Mouse (Mus musculus) myocyte (in vitro differentiated cells): Measurements from ENCODE around the gene Dek.

Source experiments
- CEBPB ChIP-seq: IDR thresholded peaks from 2 replicates; pipeline ENCODE4 v1.6.1; 2011; ENCODE audit warnings: mild to moderate bottlenecking, moderate library complexity; ENCODE audit not compliant: poor library complexity, insufficient read depth, severe bottlenecking
- E2F4 ChIP-seq: IDR thresholded peaks from one replicate; pipeline ENCODE4 v1.6.1; 2011; ENCODE audit warnings: mild to moderate bottlenecking, control low read depth, moderate library complexity; ENCODE audit not compliant: insufficient read depth
- MAX ChIP-seq: IDR thresholded peaks from one replicate; pipeline ENCODE4 v1.6.1; 2011; ENCODE audit warnings: low read depth, mild to moderate bottlenecking, control low read depth
- MYOD1 ChIP-seq, 3 experiments: IDR thresholded peaks; one replicate each; pipeline ENCODE4 v1.6.1; 2011; ENCODE audit warnings: control low read depth in 2 of 3, low read depth in 2 of 3, mild to moderate bottlenecking in 2 of 3, moderate library complexity in 1 of 3; ENCODE audit not compliant: insufficient read length in 2 of 3, control insufficient read depth in 1 of 3
- MYOG ChIP-seq, 3 experiments: IDR thresholded peaks; one replicate each; pipeline ENCODE4 v1.6.1; 2011; ENCODE audit warnings: control low read depth in 2 of 3, low read depth in 2 of 3, mild to moderate bottlenecking in 2 of 3; ENCODE audit not compliant: insufficient read length in 2 of 3, control insufficient read depth in 1 of 3, insufficient read depth in 1 of 3
- POLR2A ChIP-seq: IDR thresholded peaks from one replicate; pipeline ENCODE4 v1.6.1; 2011; ENCODE audit warnings: low read depth, mild to moderate bottlenecking, control low read depth, moderate library complexity; ENCODE audit not compliant: insufficient read length
- SRF ChIP-seq: IDR thresholded peaks from one replicate; pipeline ENCODE4 v1.6.1; 2011; ENCODE audit warnings: low read depth; ENCODE audit not compliant: control insufficient read depth, insufficient read length
- TCF12 ChIP-seq: IDR thresholded peaks from one replicate; pipeline ENCODE4 v1.6.1; 2011; ENCODE audit warnings: mild to moderate bottlenecking, control low read depth; ENCODE audit not compliant: poor library complexity, insufficient read depth, severe bottlenecking
- USF1 ChIP-seq: IDR thresholded peaks from one replicate; pipeline ENCODE4 v1.6.1; 2011; ENCODE audit warnings: low read depth, mild to moderate bottlenecking, control low read depth, moderate library complexity

DNA sequence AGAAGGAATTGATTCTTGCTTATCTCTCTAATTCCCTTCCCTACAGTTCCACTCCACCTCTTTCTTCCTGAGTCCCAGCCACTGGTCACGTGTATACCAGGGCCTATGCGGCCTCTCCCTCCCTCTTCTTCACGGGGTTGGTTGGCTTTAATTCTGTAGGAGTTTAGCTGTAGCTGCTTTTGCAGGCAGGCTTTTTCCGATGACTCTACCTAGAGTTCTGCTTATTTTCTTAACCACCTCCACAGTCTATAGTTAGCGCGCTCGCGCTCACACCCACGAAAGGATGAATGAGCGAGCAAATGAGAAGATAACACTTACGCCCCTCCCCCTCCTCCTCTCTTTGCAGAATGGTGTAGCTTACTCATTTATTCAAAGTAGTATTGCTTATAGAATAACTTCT is 42.6 kb upstream of the Dek start:
- TF ChIP-seq CEBPB (no peak), SRF (no peak), MYOD1 (IDR thresholded peaks at IDR 0.05; ENCODE audit: control insufficient read depth in 1 of 3, insufficient read length in 2 of 3, low read depth in 2 of 3) (no peak), USF1 (no peak), POLR2A (no peak), TCF12 (no peak), E2F4 (no peak), MAX (no peak), MYOG (IDR thresholded peaks at IDR 0.05; ENCODE audit: control insufficient read depth in 1 of 3, insufficient read depth in 1 of 3, insufficient read length in 2 of 3, low read depth in 2 of 3) (no peak)
